Mouse (Mus musculus) kidney, postnatal 36 days (tissue): Measurements from ENCODE around the gene Rhob.
A peak's percentile ranks its signal among the peaks of the same experiment; 100 is the strongest.

Experiments
- DNase-seq, 2 experiments: peaks; one replicate each; pipeline ENCODE4 v3.0.0; 2021 to 2022; ENCODE audit warnings: mixed read lengths in 2 of 2

Rhob gene

GRCm38 (mm10) chr12:8504131-8504530, 4.3 kb upstream of the Rhob start:
- no peak for DNase-seq

GRCm38 (mm10) chr12:8502546-8502945, 2.7 kb upstream of the Rhob start:
- peak; percentile 80 to 84 for DNase-seq

GRCm38 (mm10) chr12:8501571-8502305, 1.9 kb upstream of the Rhob start:
- DNase-seq = peak in 1 of 2 experiments; percentile 15

- peak in 1 of 2 experiments; percentile 23 for DNase-seq
Measured at GRCm38 (mm10) chr12:8500597-8501570, 1.1 kb upstream of the Rhob start.

GRCm38 (mm10) chr12:8499001-8499870, 573 bp downstream of the Rhob start:
- peak; percentile 38 to 72 for DNase-seq

GRCm38 (mm10) chr12:8498591-8499000, 1.2 kb downstream of the Rhob start:
- peak in 1 of 2 experiments; percentile 50 for DNase-seq

GRCm38 (mm10) chr12:8498148-8498571, 1.6 kb downstream of the Rhob start:
- DNase-seq = peak in 1 of 2 experiments; percentile 38

- DNase-seq = no peak
Measured at GRCm38 (mm10) chr12:8497314-8497706, 2.5 kb downstream of the Rhob start.

GRCm38 (mm10) chr12:8496679-8497313, 3.0 kb downstream of the Rhob start:
- DNase-seq = no peak

GRCm38 (mm10) chr12:8495881-8496678, 3.7 kb downstream of the Rhob start:
- peak; percentile 66 to 76 for DNase-seq

- DNase-seq = no peak
Measured at GRCm38 (mm10) chr12:8494675-8495074, 5.1 kb downstream of the Rhob start.

- DNase-seq = no peak
Measured at GRCm38 (mm10) chr12:8493386-8493785, 6.4 kb downstream of the Rhob start.

- DNase-seq = no peak
Measured at GRCm38 (mm10) chr12:8489098-8489497, 10.7 kb downstream of the Rhob start.

- no peak for DNase-seq
Measured at GRCm38 (mm10) chr12:8488652-8488980, 11.2 kb downstream of the Rhob start.

GRCm38 (mm10) chr12:8487959-8488651, 11.7 kb downstream of the Rhob start:
- DNase-seq = peak; percentile 74 to 88

- no peak for DNase-seq
Measured at GRCm38 (mm10) chr12:8487281-8487680, 12.5 kb downstream of the Rhob start.

GRCm38 (mm10) chr12:8485247-8485646, 14.6 kb downstream of the Rhob start:
- no peak for DNase-seq

- no peak for DNase-seq
Measured at GRCm38 (mm10) chr12:8482169-8482568, 17.6 kb downstream of the Rhob start.

GRCm38 (mm10) chr12:8474836-8475387, 24.9 kb downstream of the Rhob start:
- no peak for DNase-seq
